Mouse (Mus musculus): ENCODE results near the gene Wdfy3.

DNA sequence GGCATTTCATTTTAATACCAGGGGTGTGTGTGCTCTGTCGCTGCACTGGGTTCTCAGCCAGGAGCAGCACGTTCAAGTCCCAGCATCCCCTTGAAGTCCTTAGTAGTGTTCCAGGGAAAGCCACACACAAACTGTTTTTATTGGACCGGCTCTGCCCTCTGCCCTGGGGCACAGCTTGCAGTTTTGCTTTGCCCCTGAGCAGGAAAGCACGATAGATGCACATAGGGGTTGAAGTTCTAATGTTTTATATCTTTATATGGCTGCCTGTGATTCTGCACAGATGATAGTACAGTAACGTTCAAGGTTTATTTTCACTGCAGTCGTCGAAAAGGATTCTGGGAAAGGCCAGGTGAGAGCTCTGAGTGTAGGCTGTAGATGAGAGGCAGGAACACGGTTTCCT is 239.5 kb downstream of the Wdfy3 start:
- no peak for TF ChIP-seq POLR2A (IDR thresholded peaks at IDR 0.05; ENCODE audit: extremely low read depth, insufficient read depth, low read length)
- no peak for TF ChIP-seq CTCF (IDR thresholded peaks at IDR 0.05; ENCODE audit: low read depth, low read length)

Data from liver, adult 2 months (tissue).